Mouse (Mus musculus) urinary bladder, adult 18-20 months (tissue): ENCODE measurements at regions not wholly inside any gene's neighbourhood (a gene's known extent, or its start where the extent isn't known, plus 50 kb on each side); places are given as distances from the start of the nearest gene placed in this dataset.

ENCODE experiments used
- DNase-seq, 2 experiments: peaks; one replicate each; pipeline ENCODE4 v3.0.0; 2022; ENCODE audit warnings: low spot score in 2 of 2, mixed read lengths in 2 of 2

DNA sequence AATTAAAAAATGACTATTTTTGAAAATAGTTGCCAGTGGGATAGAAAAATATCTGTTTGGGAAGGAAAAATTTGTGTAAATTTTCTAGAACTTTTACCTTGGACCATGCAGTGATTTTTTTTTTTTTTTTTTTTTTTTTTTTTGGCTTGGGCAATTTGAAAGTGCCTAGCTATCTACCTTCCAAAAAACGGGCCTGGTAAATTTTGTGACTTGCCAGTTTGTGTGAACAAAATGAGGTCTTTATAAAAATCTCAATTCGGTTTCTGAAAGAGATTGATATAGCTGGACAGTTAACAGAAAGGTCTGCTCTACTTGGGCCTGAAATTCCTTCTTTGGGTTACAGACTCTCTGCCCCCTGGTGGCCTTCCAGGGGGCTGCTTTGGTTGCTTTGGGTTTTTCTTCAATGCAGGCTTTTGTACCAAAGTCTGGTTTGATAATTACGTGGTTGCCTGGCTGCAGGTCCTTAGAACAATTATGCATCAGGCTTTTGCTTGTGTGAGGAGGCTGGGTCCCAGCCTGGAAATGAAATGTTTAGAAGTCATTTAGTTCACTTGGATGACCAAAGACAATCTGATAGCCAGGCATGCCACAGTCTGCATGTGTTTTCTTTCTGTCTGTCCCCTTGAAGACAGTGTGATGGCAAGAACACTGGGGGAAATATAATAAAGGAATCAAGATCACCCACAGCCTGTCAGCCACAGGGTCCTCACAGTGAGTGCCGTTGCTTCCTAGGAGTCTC is 75.6 kb upstream of the Jazf1 start:
- no peak for DNase-seq

GRCm38 (mm10) chr6:53134410-53134809 is 66.0 kb upstream of the Jazf1 start:
- DNase-seq = no peak

DNA sequence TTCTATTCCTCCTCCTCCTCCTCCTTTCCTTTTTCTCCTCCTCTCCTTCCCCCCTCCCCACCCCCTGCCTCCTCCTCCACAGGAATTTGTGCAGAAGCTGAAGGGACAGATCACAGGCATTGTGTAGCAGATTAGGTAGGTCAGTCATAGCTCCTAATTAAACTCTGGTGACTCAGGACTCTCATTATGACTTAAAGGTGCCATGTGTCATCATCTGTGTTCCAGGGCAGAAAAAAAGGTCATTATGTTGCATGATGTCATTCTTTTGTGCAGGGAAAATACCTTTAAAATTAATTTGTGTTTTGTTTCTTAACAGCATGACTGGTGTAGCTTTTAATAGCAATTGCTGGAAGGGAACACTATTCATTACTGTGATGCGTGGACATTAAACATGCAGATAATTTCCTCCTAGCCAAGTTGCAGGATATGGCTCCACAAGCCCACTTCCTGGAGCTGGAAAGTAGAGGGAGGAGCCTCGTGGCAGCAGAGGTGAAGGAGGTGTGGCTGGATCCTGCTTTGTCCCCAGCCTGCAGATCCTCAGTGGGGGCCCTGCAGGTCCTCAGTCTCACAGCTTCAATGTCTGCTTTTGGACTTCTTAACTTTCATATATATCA is 62.4 kb upstream of the Jazf1 start:
- DNase-seq = no peak

GRCm38 (mm10) chr6:53126776-53127175 is 58.3 kb upstream of the Jazf1 start:
- no peak for DNase-seq

DNA sequence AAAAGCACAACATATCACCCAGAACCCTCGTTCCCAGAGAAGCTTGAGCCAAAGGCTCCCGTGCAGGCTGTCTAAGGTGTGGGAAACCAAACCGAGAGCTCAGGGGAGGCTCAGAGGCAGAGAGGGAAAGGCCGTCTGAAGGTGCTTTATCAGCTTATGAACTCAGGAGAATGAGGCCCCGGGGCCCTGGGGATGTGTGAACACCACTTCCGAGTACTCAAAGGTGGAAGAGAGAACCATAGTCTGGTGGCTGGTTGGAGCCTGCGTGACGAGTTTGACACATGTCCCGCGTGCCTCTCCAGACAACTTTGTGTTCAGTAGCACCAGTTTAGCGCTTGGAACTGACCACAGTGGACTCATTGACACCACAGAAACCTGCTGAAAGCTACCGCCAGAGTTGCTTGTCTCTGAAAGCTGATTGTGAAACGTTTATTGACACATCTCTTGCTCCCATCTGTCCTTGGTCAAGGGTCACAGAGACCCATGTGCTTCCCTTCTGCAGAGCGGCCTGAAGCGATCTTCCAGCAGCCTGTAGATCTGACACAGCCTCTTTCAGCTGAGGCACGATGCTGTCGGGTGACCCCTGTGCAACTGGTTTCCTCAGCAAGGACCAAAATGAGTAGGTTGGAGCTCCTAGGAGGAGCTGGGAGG is 56.5 kb upstream of the Jazf1 start:
- DNase-seq = no peak

GRCm38 (mm10) chr6:53120385-53120784 is 52.0 kb upstream of the Jazf1 start:
- DNase-seq = no peak
